ENCODE assay signal across 26 mouse cellular contexts in the genomic region with DNA sequence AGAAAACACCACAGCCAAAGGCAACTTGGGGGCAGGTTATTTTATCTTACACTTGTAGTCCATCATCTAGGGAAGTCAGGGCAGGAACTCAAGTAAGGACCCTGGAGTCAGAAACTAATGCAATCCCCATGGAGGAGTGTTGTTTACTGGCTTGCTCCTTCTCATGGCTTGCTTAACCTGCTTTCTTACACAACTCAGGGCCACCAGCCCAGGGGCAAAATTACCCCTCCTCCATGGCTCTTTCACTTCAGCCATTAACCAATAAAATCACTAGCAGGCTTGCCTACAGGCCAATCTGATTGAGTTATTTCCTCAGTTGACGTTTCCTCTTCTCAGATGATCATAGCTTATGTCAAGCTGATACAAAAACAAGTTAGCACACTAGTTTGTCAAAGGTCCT. TPM values are rescaled to one million over a fixed set of nuclear protein-coding genes. Genes with fewer than 3 reads are reported as not detected.
A peak's percentile ranks its signal among the peaks of the same experiment; 100 is the strongest.
DNase-seq lines count a peak whose midpoint lies in the region; ATAC-seq and TF ChIP-seq lines count a peak whose summit lies in the region.
"Had no signal": no experiment of that assay in that cellular context is flagged by ENCODE, and none has a peak within 500 bp of the region (broad histone marks: within the 10 kb centered on the region; RNA-seq: fewer than 3 reads in every experiment).

No protein-coding gene starts in this region.

- no peaks in the 10 kb centered on the region for H3K36me3 ChIP-seq in intestine, postnatal 0 days (ENCODE audit: control insufficient read depth, insufficient read depth)
- H3K36me3 ChIP-seq: embryonic facial prominence, embryonic 10.5 days; embryonic facial prominence, embryonic 12.5 days; forebrain, embryonic 15.5 days; G1E had no signal

- H3K9ac ChIP-seq in intestine, postnatal 0 days (ENCODE audit: low read depth, low read length), result no peak overlapping the region
- H3K9ac ChIP-seq: embryonic facial prominence, embryonic 12.5 days; forebrain, embryonic 13.5 days; forebrain, embryonic 15.5 days; forebrain, postnatal 0 days had no signal

- no peak for TF ChIP-seq CTCF in intestine, postnatal 0 days (IDR thresholded peaks at IDR 0.05; ENCODE audit: low read depth)

- peak; percentile 3 for DNase-seq in adrenal gland, postnatal 10 days
- DNase-seq in adrenal gland, adult 2 months, result no peak
- DNase-seq in kidney, adult 11 months, result no peak
- DNase-seq: adrenal gland, postnatal 36 days; B cell, adult 2 months; cerebellum, adult 11-12 months; cerebellum, adult 2 months; cerebellum, adult 9-10 months; cerebellum, postnatal 10 days; cerebellum, postnatal 25 days; forebrain, postnatal 0 days had no signal

- H3K4me3 ChIP-seq in intestine, postnatal 0 days (ENCODE audit: low read depth, low read length), result no peak overlapping the region
- H3K4me3 ChIP-seq: embryonic facial prominence, embryonic 10.5 days; embryonic facial prominence, embryonic 12.5 days; forebrain, embryonic 13.5 days; forebrain, embryonic 15.5 days had no signal

- peak; percentile 79 for ATAC-seq in granulocyte monocyte progenitor cell, adult 5-6 weeks (replicated peaks; ENCODE audit: poor library complexity, severe bottlenecking)
- ATAC-seq in intestine, postnatal 0 days, result no peak
- ATAC-seq: activated CD4-positive, CD25-positive, alpha-beta regulatory T cell, adult 4 months; CD4-positive, CD25-positive, alpha-beta regulatory T cell, adult 4 months; forebrain, embryonic 13.5 days; forebrain, embryonic 15.5 days; forebrain, postnatal 0 days; Patski had no signal

- no peaks in the 10 kb centered on the region for H3K4me1 ChIP-seq in intestine, postnatal 0 days (replicated peaks; ENCODE audit: control insufficient read depth, insufficient read depth, low read length)
- H3K4me1 ChIP-seq: embryonic facial prominence, embryonic 10.5 days; embryonic facial prominence, embryonic 12.5 days; forebrain, embryonic 13.5 days; forebrain, embryonic 15.5 days had no signal

- no peaks in the 10 kb centered on the region for H3K27me3 ChIP-seq in intestine, postnatal 0 days (replicated peaks; ENCODE audit: control insufficient read depth, insufficient read depth, low read length)
- H3K27me3 ChIP-seq: CH12.LX; embryonic facial prominence, embryonic 12.5 days; forebrain, embryonic 15.5 days had no signal

- WGBS in intestine, postnatal 0 days, result 70% methylated on average over 1 of the region's 1 CpGs

- no peak overlapping the region for H3K4me2 ChIP-seq in intestine, postnatal 0 days (replicated peaks; ENCODE audit: low read depth)
- H3K4me2 ChIP-seq: embryonic facial prominence, embryonic 12.5 days; forebrain, embryonic 13.5 days; forebrain, embryonic 15.5 days had no signal

- H3K27ac ChIP-seq in intestine, postnatal 0 days (ENCODE audit: low read depth, low read length), result no peak overlapping the region
- H3K27ac ChIP-seq: embryonic facial prominence, embryonic 10.5 days; embryonic facial prominence, embryonic 12.5 days; forebrain, embryonic 13.5 days; forebrain, embryonic 15.5 days had no signal

- H3K9me3 ChIP-seq in intestine, postnatal 0 days (ENCODE audit: control insufficient read depth), result no peaks in the 10 kb centered on the region
- H3K9me3 ChIP-seq: embryonic facial prominence, embryonic 10.5 days; embryonic facial prominence, embryonic 12.5 days; forebrain, embryonic 13.5 days; forebrain, embryonic 15.5 days; G1E had no signal

RNA-seq across cellular contexts. Expression of a gene that starts 15.0 kb away (rescaled TPM):
- not detected for total RNA-seq in adrenal gland, postnatal 10 days (2021)
- total RNA-seq in adrenal gland, adult 2 months (2021), result not detected
- not detected in 2 replicates for polyA plus RNA-seq in adrenal gland, adult 2 months (2012; rRNA removed)
- total RNA-seq in granulocyte monocyte progenitor cell, adult 5-6 weeks (2014; fragmentation: Nextera tagmentation), result not detected in 2 replicates
- total RNA-seq in granulocyte monocyte progenitor cell, adult 5-6 weeks (2017), result not detected in 2 replicates
- polyA plus RNA-seq in intestine, postnatal 0 days (2015; fragmentation: Nextera tagmentation; extraction: Ambion mirVana), result not detected in 2 replicates
- total RNA-seq: adrenal gland, adult 18-20 months; adrenal gland, postnatal 36 days; CH12.LX; forebrain, postnatal 0 days had no signal
- polyA plus RNA-seq: activated CD4-positive, CD25-positive, alpha-beta regulatory T cell, adult 4 months; CD4-positive, CD25-positive, alpha-beta regulatory T cell, adult 4 months; cerebellum, adult 2 months; cortical plate, adult 2 months; embryonic facial prominence, embryonic 10.5 days; embryonic facial prominence, embryonic 12.5 days; embryonic facial prominence, embryonic 14.5 days; forebrain, embryonic 11.5 days; forebrain, embryonic 13.5 days; forebrain, embryonic 15.5 days; forebrain, postnatal 0 days; G1E; Patski had no signal
